Mouse (Mus musculus) ovary, adult 10 weeks (tissue): ENCODE results near the gene Gm10282. TPM values are rescaled to one million over a fixed set of nuclear protein-coding genes. Genes with fewer than 3 reads are reported as not detected.

ENCODE experiments used
- polyA plus RNA-seq: library from polyadenylated mRNA; stranded (reverse); fragments of 350-450 nt; fragmentation: Illumina TruSeq; extraction: RNeasy Lipid Tissue Mini Kit (QIAGEN cat#74804); gene quantifications from one replicate; pipeline ENCODE4 v1.2.3, GENCODE M21; 2014

The Gm10282 gene
- polyA plus RNA-seq: 3.6 TPM

GRCm38 (mm10) chr8:72305210-72305905 lies at the start of gene Gm10282:
Gm10282 (minus strand) TSS chr8:72305260.

DNA sequence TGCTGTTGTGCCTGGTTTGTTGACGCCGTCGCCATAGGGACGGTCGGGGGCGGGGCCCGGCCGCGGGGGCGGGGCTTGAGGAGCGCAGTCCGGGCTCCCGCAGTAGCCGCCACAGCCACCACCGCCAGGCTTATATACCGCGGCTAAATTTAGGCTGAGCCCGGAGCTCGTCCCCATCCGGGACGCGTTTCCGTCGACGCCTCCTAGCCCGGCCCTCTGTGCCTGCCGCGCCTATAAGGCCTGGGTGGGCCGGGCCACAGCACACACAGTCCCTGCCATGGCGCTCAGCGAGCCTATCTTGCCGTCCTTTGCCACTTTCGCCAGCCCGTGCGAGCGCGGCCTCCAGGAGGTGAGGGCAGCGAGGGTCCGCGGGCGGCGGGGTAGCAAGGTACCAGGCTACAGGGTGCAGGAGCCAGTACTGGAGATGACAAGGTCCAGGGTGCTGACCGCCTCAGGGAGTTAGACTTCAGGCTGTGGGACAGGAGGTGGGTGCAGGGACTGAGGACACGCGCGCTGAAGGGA lies 13.8 kb upstream of the Gm10282 start, which contains the start of gene Klf2:
TSS of gene Klf2 (plus strand) at position 233 of the 522 bp plus-strand sequence.

Other genes with a start within 250 kb of the Gm10282 start
- not detected for gene Olfr373, start 222.1 kb downstream of the Gm10282 start, polyA plus RNA-seq
- gene Olfr374, start 198.2 kb downstream of the Gm10282 start, polyA plus RNA-seq: not detected
- 645 TPM for gene Tpm4, start 170.3 kb downstream of the Gm10282 start, polyA plus RNA-seq
- 45.2 TPM for gene Rab8a, start 144.1 kb downstream of the Gm10282 start, polyA plus RNA-seq
- not detected for gene Hsh2d, start 115.6 kb downstream of the Gm10282 start, polyA plus RNA-seq
- gene Cib3, start 92.4 kb downstream of the Gm10282 start, polyA plus RNA-seq: not detected
- not detected for gene Gm11034, start 91.6 kb downstream of the Gm10282 start, polyA plus RNA-seq
- gene Fam32a, start 85.5 kb downstream of the Gm10282 start, polyA plus RNA-seq: 71.7 TPM
- gene Ap1m1, start 65.2 kb downstream of the Gm10282 start, polyA plus RNA-seq: 17.5 TPM
- 13.2 TPM for gene Klf2, start 13.8 kb upstream of the Gm10282 start, polyA plus RNA-seq
- gene Eps15l1, start 116.2 kb upstream of the Gm10282 start, polyA plus RNA-seq: 37.0 TPM
- gene Calr3, start 138.6 kb upstream of the Gm10282 start, polyA plus RNA-seq: 5.4 TPM
- gene 1700030K09Rik, start 138.6 kb upstream of the Gm10282 start, polyA plus RNA-seq: 0.80 TPM
- gene Cherp, start 170.0 kb upstream of the Gm10282 start, polyA plus RNA-seq: 5.6 TPM
- 23.1 TPM for gene Slc35e1, start 187.4 kb upstream of the Gm10282 start, polyA plus RNA-seq
- 2.3 TPM for gene Med26, start 243.0 kb upstream of the Gm10282 start, polyA plus RNA-seq